Mouse (Mus musculus) layer of hippocampus, adult 11-12 months (tissue): ENCODE measurements around the gene Lrat.

ENCODE experiments used
- DNase-seq: peaks from one replicate; pipeline ENCODE4 v3.0.0; 2022; ENCODE audit warnings: low spot score

Lrat gene

DNA sequence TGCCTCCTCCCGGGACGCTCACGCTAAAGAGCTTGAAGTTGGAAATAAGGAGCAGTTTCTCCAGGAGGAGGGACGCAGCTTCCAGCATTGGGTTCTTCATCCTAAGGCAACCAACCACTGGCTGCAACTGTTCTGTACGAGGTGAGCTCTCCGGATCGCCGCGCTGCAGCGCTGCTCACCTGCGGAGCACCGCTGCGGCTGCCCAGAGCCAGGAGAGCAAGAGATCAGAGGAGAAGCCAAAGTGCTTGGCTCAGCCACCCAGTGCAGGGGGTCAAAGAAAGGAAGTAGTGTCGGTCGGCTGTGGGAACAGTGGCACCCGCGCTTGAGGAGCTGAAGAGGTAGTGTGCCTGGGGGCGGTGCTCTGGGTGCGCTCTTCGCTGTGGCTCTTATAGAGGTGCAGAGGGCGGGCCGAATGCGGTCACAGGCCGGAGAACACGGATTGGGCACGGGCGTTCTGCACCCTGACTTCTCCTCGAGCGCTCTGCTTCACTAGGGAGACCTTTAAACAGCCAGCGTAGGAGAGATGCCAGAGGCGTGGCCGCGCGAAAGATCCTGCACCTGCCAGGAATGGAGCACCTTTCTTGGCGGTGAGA is at the start of gene Lrat:
Gene Lrat (minus strand): TSS at position 361 of the 593 bp plus-strand sequence.
- no peak for DNase-seq

DNA sequence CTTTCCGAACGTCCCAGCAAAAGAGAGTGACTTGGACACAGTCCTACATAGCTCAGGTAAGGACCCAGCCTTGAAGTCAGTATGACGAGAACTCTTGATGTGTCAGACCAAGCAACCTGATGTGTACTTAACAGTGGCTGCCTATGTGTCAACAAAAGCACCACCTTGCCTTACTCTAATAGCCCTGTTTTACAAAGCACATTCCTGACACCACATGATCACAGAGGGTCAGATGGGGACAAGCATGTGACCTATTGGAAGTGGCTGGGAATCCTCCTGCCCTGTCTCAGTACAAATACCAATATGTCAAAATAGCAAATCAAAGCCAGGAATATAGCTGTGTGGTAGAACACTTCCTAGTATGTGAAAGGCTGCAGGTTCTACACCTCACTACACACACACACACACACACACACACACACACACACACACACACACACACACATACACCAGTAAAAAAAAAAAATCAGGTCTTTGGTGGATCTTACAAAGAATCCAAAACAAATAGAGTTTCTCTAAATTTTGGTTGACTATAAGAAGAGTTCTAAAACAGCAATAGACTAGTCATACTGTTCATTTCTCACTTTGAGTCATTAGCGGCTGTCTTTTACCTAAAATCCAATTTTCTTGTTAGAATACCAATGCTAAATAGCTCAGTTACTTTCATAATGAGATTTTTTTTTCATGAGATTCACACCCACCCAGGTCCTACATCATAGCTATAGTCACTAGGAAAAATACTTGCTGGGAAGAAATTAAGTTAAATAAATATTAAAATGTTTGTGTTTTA is 48.6 kb upstream of the Lrat start:
- no peak for DNase-seq

DNA sequence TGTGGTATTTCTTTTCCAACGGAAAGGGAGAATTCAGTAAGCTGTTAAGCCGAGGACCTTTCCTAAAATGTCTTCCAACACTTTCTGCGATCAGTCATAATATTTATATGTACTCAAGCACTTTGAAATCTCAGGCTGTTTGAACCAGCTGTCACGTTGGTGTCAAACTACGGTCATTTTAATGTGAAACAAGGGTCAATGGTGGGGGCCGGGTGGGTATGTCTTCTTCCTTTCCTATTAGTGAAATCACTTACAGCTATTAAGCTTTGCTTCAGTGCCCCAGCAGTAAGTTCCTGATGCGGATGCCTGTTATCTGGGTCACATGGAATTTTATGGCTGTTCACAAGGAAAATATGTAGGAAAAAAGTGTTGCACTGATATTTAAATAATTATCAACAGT is 46.9 kb upstream of the Lrat start:
- no peak for DNase-seq

DNA sequence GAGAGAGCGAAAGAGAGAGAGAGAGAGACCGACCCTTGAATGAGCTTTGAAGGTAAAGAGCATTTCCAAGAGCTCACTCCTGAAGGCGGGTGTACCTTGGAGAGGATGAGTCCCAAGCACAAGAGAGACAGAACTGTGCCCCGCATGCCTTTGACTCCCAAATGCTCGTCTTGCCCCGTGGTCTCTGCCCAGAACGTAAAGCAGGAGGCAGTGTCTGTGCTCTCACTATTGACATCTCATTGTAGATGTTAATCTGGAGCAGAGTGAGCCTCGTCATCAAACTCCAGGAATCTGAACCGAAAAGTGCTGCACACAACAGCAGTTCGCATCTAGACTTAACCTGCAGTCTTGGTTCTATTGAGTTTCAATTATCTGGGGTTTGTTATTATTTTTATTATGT is 46.4 kb upstream of the Lrat start:
- no peak for DNase-seq

DNA sequence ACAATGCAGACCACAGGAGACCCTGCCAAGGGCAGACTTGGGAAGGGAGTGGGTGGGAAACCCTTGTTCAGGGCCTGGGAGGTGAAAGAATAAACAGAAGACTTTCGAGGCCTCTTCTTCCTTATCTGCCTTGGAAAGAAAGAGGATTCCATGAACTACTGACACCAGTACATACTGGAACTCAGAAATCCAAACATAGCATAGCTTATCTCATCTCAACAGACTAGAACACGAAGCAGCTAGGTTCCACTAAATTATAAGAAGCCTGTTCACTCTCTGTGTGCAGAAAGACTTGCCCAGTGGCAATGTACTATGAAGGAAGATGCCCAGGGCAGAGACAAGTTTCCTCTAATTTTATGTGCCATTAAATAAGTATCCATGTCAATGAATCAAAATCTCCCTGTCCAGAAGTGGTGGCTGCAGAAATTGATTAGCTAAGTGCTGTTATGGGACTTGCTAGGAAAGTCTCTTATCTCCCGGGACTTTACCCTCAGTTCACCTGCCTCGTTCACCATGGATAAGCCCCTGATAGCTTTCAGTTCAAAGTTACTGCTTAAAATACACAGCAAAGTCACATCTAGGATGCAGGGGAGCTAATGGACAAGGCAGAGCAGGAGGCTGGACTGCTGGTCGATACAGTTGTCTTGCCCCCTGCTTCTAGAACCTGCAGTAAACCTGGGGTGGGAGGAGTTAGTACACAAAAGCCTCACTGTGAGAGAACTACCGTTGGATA is 42.8 kb upstream of the Lrat start:
- no peak for DNase-seq

DNA sequence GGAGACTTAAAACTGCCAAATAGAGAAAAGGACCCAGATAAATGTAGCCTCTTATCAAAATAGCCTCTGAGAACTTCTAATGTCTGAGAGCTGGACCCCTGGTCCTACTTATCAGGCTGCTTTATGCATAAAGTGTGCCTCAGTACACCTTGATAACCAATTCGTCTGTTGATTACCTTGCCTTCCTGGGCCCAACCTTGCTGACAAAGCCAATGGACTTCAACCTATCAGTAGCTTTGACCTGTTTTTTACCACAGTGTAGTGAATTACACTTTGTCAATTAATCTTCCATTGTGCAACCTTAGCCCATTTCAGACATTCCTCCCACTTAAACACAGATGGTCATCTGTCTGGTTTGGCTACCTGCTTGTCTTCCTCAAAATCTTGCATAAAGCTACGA is 24.1 kb upstream of the Lrat start:
- no peak for DNase-seq

DNA sequence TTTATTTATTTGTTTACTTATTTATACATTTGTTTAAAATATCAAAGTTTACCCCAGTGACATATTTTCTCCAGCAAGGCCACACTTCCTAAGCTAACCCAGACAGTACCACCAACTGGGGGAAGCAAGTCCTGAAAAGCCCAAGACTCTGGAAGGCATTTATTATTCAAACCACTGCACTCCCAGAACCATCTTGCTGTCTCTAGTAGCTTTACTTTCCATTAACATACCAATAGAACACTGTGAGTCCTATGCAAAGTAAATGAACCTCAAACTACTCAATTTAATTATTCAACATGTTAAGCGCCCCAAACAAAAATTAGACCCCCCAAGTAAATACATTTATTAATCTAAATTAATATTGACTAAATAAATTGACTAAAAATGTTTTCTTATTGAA is 11.9 kb upstream of the Lrat start:
- no peak for DNase-seq

DNA sequence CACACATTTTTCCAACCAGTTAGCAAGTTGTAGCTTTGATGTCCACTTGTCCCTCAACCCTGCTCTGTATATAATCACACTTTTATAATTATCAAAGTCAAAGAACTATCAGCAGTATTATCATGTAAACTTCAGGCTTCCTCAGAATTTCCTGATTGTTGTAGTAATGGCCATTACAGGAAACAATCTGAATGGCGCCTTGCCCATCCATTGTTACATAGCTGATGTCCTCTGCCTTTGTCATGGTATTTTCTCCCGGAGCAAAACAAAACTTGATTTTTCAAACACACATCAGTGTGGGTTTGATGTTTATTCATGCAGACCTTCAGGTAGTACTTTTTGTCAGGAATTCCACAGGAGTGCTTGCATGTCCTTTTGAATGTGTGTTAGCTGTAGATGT is 4.9 kb upstream of the Lrat start:
- no peak for DNase-seq

DNA sequence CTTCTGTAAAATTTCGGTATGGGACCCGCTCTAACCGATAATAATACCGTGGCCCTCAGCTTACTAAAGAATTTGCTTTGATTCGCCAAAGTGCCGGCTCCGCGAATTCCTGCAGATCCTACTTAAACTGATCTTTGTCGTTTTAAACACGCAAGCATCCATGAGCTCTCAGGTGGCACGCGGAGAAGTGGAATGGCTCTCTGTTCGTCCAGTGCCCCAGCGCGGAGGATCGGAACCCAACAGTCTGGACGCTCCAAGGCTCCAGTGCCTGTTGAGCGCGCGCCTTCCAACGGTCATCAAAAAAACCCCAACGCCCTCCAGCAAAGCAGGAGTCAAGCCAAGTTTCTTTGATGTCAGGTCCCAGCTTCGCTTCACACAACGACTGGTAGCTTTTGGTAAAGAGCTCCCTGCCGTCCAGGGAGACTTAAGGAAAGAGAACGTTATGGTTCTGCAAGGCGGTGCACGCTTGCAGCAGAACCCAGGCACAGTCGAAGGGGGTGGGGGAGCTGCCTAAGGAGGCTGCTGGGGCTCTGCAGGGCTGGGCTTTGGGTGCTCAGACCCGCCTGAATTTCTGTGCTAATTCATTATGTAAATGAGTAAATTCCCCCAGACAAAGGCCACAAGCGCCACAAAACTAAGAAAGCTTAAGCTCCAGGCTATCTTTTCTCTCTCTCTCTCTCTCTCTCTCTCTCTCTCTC is 587 bp upstream of the Lrat start:
- no peak for DNase-seq

DNA sequence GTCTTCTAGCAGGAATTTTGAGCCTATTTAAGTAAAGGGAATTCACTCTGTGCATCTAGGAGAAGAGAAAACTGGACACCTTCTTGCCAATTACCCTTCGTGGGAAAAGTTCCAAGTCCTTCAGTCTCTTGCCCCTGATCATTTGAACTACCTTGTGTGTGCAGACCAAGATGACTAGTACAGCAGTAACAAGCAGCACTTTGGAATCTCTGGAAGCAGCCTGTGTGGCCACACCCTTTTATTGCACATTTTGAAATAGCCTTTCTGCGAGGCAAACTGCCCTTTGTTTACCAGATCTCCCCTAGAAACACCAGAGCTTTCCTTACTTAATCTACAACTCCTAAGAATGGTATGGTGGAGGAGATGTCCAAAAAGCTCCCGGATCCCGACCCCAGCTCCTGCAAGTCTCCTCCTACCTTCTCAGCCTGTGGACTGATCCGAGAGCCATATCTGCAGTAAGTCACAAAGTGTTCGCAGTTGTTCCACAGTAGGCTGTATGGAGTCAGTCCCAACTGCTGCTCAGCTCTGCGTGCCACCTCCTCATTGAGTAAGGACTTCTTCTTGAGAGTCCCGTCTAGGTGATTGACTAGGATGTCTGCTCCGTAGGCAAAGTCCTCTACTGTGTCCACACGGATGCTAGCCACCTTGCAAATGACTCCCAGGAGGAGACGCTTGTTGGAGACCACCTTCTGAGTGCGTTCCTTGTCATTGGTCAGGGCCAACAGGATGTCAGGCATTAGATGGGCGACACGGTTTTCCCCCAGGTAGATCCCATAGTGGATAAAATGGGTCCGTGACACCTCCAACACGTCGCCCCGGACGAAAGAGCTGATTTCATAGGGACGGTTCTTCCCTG is 788 bp downstream of the Lrat start:
- no peak for DNase-seq

DNA sequence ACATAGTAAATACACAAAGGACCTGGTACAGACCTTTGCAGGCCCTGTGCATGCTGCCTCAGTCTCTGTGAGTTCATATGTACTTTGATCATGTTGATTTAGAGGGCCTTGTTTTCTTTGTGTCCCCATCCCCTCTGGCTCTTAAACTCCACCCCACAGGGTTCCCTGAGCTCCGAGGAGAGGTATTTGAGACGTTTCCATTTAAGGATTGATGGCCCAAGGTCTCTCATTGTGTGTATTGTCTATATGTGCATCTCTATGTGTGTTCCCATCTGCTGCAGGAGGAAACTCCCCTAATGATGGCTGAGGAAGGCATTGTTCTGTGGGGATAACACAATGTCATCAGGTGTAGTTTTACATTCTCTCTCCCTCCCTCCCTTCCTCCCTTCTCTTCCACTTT is 14.9 kb downstream of the Lrat start:
- DNase-seq, result no peak

DNA sequence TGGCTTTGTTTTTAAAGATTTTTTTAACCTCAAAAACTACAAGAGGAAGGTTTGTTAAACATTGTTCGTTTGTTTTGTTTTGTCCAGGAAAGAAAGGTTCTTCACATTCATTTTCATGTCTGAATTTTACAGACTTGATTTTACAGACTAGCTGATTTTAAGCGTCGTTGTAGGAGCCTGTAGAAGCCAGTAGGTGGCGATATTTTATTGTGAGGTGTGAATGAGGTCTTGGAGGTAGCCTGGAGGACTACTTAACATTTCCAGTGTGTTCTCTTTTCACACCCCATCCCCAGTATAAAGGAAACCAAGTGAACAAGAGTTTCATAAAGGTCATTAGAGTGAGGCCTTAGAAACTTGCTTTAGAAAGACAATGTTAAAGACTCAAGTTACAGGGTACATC is 26.5 kb downstream of the Lrat start:
- peak; percentile 32 for DNase-seq

DNA sequence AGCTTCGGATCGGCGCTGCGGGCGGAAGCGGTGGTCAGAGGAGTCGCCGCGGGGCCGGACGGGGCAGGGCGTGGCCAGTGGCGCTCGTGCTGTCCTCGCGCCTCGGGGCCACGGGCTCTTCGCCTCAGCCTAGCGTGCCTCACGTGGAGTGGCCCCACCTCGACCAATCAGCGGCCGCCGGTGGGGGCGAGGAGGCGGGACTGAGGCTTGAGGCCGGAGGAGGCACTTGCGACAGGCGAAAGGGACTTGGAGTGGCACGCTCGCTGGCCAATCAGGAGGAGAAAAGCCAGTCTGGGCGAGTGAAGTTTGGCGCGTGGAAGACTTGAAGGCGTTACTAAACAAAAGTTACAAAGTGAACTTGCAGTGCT is 27.4 kb downstream of the Lrat start, which contains the start of gene Rbm46:
Gene Rbm46 (minus strand): TSS at position 112 of the 368 bp plus-strand sequence.
- DNase-seq, result peak; percentile 59

DNA sequence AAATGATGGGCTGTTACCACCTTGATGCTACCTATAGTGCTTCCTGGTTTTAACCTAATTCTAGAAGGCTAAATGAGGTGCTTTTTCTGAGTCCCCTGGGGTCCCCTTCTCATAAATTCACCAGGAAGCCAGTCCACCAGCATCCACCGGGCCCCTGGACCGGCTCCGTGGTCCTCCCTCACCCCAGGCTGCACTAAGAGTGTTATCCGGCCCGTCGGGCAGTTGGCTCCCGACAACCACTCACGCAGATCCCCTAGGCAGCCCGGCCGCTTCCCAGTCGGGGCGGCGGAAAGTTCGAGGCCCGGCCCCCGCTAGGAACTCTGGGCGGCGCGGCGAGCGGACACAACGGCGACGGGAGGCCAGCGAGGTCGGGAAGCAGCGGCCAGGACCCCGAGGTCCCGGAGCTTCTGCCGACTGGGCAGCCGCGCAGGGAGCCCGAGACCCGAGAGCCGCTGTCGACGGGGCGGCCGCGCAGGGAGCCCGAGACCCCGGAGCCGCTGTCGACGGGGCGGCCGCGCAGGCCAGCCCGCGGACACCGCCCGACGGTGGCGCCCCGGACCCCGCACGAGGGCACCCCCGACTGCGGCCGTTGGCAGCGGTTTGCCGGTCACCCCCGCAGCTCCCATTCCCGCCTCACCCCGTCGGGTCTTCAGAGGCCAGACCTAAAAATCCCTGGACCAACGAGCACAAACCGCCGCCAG is 28.0 kb downstream of the Lrat start:
- no peak for DNase-seq

DNA sequence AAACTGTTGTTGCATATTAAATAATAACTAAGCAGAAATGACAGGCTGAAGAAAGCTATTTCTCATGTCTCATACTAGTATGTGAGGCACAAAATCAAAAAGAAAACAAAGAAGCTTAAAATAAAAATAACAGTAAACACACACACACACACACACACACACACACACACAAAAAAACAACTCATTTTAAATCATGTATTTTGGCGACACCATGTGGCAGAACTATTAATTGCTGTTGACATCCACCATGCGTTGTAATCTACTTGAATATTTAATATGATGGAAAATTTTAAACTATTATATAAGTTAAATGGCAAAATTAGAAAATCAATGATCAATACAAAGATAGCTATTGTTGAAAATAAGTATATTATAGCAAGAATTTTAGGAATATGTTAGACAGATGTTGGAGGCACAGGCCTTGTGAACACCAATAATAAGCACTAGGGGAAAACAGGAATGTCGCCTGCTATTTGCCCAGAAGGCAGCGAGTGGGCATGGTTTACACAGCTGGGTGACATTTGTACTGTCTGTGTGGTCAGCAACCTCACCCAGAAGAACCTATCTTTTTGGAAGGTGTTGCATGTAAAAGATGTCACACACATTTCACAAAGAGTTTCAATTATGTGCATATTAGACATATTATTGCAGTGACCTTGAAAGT is 46.2 kb downstream of the Lrat start:
- DNase-seq, result peak; percentile 63
